Mouse (Mus musculus): Measurements from ENCODE around the gene Med8. TPM values are rescaled to one million over a fixed set of nuclear protein-coding genes. Genes with fewer than 3 reads are reported as not detected.

Gene Med8
- polyA plus RNA-seq (2014; fragmentation: Illumina TruSeq; extraction: RNeasy Lipid Tissue Mini Kit (QIAGEN cat#74804); ENCODE audit: low read depth, low replicate concordance): 49.0 TPM

DNA sequence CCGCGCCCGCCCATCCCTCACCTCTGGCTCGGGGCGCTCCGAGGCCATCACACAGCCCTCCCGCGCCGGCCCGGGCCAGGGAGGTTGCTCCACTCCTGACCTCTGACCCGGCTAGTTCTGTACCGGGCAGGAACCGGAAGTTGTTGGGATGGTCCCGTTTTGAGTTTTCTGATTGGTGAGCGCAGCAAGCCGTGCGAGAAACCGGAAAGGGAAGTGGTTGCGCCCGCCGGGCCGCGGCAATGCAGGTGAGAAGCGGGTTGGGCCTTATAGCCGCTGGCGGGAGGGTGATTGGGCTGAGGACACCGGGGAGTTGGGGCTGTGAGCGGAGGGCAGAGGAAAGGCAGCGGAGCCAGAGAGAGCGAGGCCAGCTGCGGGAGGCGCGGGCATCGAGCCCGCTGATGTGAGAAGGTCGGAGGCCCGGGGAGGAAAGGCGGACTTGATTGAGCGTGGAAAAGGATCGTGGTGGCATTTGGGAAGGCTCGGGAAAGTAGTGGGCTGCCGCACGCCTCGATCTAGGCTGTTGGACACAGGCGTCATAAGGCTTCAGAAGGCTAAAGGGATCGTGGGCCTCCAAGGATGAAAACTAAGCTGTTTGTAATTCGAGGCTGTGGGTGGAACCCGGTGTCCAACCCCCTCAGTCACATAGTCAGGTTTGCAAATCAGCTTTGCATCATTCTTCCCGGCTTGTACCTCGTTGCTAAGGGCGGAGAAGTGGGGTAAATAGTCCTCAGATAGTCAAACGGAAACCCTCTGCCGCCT lies at the start of gene Med8, which contains the start of gene Szt2:
Med8 (plus strand) TSS at position 196 of the 759 bp plus-strand sequence.
Szt2 (minus strand) TSS at position 132 of the 759 bp plus-strand sequence.

DNA sequence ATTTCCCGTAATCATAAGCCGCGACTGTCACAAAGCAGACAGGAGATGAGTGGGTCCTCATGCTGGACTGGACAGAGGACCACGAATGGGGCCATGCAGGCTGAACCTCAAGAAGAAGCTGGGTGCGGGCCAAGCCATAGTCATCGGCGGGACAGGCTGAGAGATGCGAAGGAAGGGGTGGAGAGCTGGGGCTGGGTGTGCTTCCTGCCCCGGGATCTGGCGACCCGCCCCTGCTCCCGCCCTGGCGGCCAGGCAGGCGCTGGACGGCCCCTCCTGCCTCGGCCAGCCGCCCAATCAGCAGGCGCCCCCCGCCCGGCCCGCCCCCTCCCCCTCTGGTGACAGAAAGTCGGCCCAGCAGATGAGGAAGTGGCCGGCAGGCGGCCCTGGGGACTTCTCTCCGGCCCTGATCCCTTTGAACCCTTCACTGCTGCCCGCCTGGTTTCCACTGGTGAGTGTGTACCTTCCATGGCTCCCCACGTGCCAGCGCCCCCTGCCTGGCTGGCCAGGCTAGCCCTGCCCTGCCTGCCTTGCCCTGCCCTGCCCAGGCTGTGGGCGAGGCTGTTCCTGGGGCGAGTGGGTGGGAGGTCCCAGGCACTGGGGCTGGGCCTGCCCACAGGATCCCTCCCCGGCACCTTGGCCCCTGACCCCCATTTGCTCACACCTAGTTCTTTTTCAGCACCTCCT lies 18.8 kb downstream of the Med8 start, which contains the start of gene Elovl1:
Elovl1 (plus strand) TSS at position 326 of the 684 bp plus-strand sequence.

DNA sequence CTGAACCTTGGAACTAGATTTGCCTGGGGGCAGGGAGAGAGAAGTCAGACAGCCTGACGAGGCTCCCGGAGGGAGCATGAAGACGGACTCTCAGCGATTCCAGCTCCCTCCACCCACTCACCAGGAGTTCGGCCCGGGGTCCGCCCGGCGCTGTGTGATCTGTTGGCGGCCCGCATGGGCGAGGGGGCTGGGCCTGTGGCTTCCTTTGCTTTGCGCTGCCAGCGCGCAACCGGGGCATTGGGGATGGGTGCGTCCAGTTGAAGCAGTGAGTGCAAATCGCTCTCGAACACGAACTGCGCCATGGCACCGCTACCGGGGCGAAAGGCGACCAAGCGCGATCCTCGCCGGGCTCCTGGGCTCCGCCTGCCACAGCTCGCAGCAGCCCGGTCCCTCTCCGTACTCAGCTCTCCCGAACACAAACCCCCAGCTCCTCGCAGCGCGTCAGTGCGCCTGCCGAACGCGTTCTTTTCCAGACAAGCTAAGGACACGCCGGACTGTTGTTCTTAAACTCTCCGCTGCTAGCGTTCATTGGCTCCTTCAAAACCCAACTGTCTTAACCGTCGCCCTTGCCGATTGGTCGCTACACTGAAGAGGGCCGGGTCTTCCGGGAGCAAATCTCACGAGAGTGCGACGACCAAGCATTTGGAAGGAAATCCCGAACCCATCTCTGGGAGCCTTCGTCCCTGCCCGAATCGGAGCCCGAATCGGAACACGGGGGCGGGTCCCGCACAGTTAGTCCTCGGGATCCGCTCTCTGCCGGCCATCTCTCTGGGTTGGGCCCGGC lies 27.9 kb downstream of the Med8 start, which contains the start of gene Cdc20:
Cdc20 (minus strand) TSS at position 533 of the 784 bp plus-strand sequence.

DNA sequence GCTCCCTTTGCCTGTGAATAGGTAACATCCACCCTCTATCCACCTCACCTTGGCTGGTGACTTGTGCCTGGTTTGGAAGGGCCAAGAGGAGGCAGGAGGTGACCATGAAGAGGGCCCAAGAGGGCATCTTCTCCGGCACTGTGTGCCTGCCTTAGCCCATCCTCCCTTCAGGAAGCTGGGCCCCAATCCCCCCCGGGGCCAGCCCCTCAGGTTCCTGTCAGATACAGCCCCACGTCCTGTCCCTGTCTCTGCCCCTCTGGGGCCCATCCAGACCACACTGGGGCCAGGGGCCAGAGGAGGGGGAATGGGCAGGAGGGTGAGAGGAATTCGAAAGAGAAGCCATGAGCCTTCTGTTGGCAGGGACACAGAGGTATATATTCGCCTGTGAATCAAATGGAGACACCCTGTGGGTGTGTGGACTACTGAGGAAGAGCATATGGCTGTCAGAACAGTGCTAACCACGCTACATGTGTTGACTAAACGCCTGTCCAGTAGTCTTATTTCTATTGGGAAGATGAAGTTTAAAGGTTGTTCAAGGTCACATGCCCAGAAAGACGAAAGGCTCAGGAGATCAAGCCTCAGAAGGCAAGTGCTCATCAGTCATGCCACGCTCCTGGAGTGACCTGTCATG lies 48.3 kb downstream of the Med8 start, which contains the start of gene Mpl:
Mpl (minus strand) TSS at position 169 of the 631 bp plus-strand sequence.

Other genes with a start within 250 kb of the Med8 start
- 2.7 TPM for gene Kdm4a, start 229.3 kb upstream of the Med8 start, polyA plus RNA-seq (2014; fragmentation: Illumina TruSeq; extraction: RNeasy Lipid Tissue Mini Kit (QIAGEN cat#74804); ENCODE audit: low read depth, low replicate concordance)
- 5.9 TPM for gene Ptprf, start 117.9 kb upstream of the Med8 start, polyA plus RNA-seq (2014; fragmentation: Illumina TruSeq; extraction: RNeasy Lipid Tissue Mini Kit (QIAGEN cat#74804); ENCODE audit: low read depth, low replicate concordance)
- 0.74 TPM for gene Szt2, start 64 bp upstream of the Med8 start, polyA plus RNA-seq (2014; fragmentation: Illumina TruSeq; extraction: RNeasy Lipid Tissue Mini Kit (QIAGEN cat#74804); ENCODE audit: low read depth, low replicate concordance)
- 21.7 TPM for gene Elovl1, start 18.8 kb downstream of the Med8 start, polyA plus RNA-seq (2014; fragmentation: Illumina TruSeq; extraction: RNeasy Lipid Tissue Mini Kit (QIAGEN cat#74804); ENCODE audit: low read depth, low replicate concordance)
- not detected for gene Cdc20, start 28.0 kb downstream of the Med8 start, polyA plus RNA-seq (2014; fragmentation: Illumina TruSeq; extraction: RNeasy Lipid Tissue Mini Kit (QIAGEN cat#74804); ENCODE audit: low read depth, low replicate concordance)
- gene Mpl, start 48.2 kb downstream of the Med8 start, polyA plus RNA-seq (2014; fragmentation: Illumina TruSeq; extraction: RNeasy Lipid Tissue Mini Kit (QIAGEN cat#74804); ENCODE audit: low read depth, low replicate concordance): not detected
- gene Tie1, start 80.7 kb downstream of the Med8 start, polyA plus RNA-seq (2014; fragmentation: Illumina TruSeq; extraction: RNeasy Lipid Tissue Mini Kit (QIAGEN cat#74804); ENCODE audit: low read depth, low replicate concordance): 0.90 TPM
- 8.2 TPM for gene 2610528J11Rik, start 117.7 kb downstream of the Med8 start, polyA plus RNA-seq (2014; fragmentation: Illumina TruSeq; extraction: RNeasy Lipid Tissue Mini Kit (QIAGEN cat#74804); ENCODE audit: low read depth, low replicate concordance)
- gene Tmem125, start 134.7 kb downstream of the Med8 start, polyA plus RNA-seq (2014; fragmentation: Illumina TruSeq; extraction: RNeasy Lipid Tissue Mini Kit (QIAGEN cat#74804); ENCODE audit: low read depth, low replicate concordance): 1.8 TPM
- gene Cfap57, start 211.4 kb downstream of the Med8 start, polyA plus RNA-seq (2014; fragmentation: Illumina TruSeq; extraction: RNeasy Lipid Tissue Mini Kit (QIAGEN cat#74804); ENCODE audit: low read depth, low replicate concordance): not detected
- gene Ebna1bp2, start 211.5 kb downstream of the Med8 start, polyA plus RNA-seq (2014; fragmentation: Illumina TruSeq; extraction: RNeasy Lipid Tissue Mini Kit (QIAGEN cat#74804); ENCODE audit: low read depth, low replicate concordance): 13.0 TPM
- gene Olfr62, start 249.6 kb downstream of the Med8 start, polyA plus RNA-seq (2014; fragmentation: Illumina TruSeq; extraction: RNeasy Lipid Tissue Mini Kit (QIAGEN cat#74804); ENCODE audit: low read depth, low replicate concordance): not detected